Mouse (Mus musculus): ENCODE measurements around the gene Otub1. TPM values are rescaled to one million over a fixed set of nuclear protein-coding genes. Genes with fewer than 3 reads are reported as not detected.

Gene Otub1
- polyA plus RNA-seq, 1 experiment from 2014 or later, result 233 TPM

DNA sequence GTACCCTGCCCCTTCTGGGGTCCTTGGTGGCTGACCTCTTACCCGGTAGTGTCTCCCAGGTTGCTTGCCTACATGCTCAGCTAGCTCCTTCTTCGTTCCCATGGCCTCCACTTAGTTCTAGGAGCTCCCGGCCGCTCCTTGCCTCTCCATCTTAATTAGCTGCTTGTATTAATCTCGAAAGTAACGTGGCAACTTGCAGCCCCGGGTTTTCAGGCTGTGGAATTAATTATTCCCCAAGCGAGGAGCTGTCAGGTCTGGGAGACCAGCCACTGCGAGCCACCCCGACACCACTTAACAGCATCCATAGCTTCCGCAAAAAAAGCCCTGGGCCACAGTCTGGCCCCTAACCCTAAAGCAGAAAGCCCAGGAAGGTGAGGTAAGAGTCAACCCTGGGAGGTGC lies 22.7 kb downstream of the Otub1 start:
- Histone ChIP-seq H3K27me3 (no peaks in the 10 kb centered on the region), H3K4me2 (replicated peaks) (no peak overlapping the region), H3K36me3 (no peaks in the 10 kb centered on the region), H3K9ac (replicated peaks) (no peak overlapping the region), H3K4me3 (no peak overlapping the region), H3K27ac (replicated peaks) (no peak overlapping the region), H3K4me1 (peaks cover 63% of the 10 kb centered on the region), H3K9me3 (no peaks in the 10 kb centered on the region)
- 17% methylated on average over 11 of the region's 11 CpGs for WGBS
- no peak for ATAC-seq (replicated peaks)

DNA sequence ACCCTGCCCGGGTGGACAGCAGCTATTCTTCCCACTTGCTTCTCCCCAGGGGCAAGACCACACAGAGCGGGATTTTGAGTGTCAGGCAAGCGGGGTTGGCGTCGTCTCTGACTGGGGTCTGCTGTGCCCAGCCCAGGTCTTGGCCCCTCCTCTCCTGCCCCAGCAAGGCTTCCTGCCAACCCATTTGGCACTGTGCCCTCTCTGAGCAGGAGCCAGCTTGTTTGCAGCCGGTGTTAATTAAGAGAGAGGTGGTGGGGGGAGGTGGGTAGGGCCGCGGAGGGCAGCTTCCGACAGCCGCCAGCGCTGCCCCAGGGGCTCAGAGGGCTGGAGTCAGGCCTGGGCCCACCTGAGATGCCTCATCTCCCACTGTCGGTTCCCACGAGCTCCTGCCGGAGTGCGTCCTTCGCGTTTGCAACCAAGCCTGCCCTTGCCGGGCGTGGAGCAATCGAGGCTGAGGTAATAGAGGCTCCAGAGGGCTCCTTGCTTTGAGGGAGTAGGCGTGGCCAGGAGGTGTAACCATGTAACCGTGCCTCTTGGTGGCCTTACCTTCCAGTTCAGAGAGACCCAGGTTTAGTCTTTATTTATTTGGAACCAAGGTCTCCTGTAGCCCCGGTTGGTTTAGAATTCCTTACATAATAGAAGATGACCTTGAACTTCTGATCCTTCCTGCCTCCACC lies 23.7 kb downstream of the Otub1 start:
- Histone ChIP-seq H3K36me3 (no peaks in the 10 kb centered on the region), H3K4me2 (replicated peaks) (peak overlapping the region; percentile 30), H3K9ac (replicated peaks) (no peak overlapping the region), H3K27ac (replicated peaks) (peak overlapping the region; percentile 46), H3K4me1 (peaks cover 73% of the 10 kb centered on the region), H3K9me3 (no peaks in the 10 kb centered on the region), H3K4me3 (no peak overlapping the region), H3K27me3 (no peaks in the 10 kb centered on the region)
- 2% methylated on average over 23 of the region's 23 CpGs for WGBS
- ATAC-seq (replicated peaks), result peak; percentile 85

GRCm38 (mm10) chr19:7181496-7181895 lies 24.6 kb downstream of the Otub1 start:
- 25% methylated on average over 7 of the region's 7 CpGs for WGBS
- no peaks in the 10 kb centered on the region for H3K9me3 ChIP-seq
- no peak overlapping the region for H3K4me2 ChIP-seq (replicated peaks)
- no peak overlapping the region for H3K4me3 ChIP-seq
- H3K27me3 ChIP-seq, result no peaks in the 10 kb centered on the region
- H3K27ac ChIP-seq (replicated peaks), result peak overlapping the region; percentile 46
- no peak for ATAC-seq (replicated peaks)
- H3K36me3 ChIP-seq, result no peaks in the 10 kb centered on the region
- H3K4me1 ChIP-seq, result peaks cover 76% of the 10 kb centered on the region
- no peak overlapping the region for H3K9ac ChIP-seq (replicated peaks)

GRCm38 (mm10) chr19:7180756-7181405 lies 25.2 kb downstream of the Otub1 start:
- Histone ChIP-seq H3K9ac (replicated peaks) (no peak overlapping the region), H3K4me2 (replicated peaks) (no peak overlapping the region), H3K36me3 (no peaks in the 10 kb centered on the region), H3K9me3 (no peaks in the 10 kb centered on the region), H3K27me3 (no peaks in the 10 kb centered on the region), H3K27ac (replicated peaks) (no peak overlapping the region), H3K4me1 (peaks cover 78% of the 10 kb centered on the region), H3K4me3 (no peak overlapping the region)
- ATAC-seq (replicated peaks), result no peak
- WGBS, result 66% methylated on average over 8 of the region's 8 CpGs

DNA sequence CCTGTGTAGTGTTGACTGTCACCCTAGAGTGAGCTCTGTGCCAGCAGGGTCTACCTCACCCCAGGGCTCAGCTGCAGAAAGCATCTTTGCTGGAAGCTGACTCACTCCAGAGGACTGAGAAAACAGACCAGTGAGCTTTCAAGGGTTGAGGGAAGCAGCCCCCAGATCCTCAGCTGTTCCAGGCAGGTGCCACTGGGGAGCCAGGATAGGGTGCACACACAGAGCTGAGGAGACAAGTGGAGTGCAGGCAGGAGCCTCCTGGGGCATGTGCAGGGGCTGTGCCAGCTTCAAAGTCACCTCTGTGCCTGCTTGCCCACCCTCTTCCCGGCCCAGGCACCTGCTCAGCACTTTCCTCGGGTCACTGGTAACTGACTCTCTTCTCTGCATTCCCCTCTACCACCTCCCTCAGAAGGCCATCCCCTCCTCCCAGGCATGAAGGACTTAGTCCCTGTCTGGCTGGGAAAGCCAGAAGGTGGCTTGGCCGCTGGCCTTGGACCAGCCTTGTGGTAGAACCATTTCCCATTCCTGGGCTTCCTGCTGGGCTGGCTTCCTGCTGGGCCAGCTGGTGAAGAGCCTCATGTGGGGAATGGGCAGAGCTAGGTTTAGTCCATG lies 27.2 kb downstream of the Otub1 start:
- H3K27ac ChIP-seq (replicated peaks), result peak overlapping the region; percentile 56
- no peak for ATAC-seq (replicated peaks)
- no peaks in the 10 kb centered on the region for H3K36me3 ChIP-seq
- H3K27me3 ChIP-seq, result no peaks in the 10 kb centered on the region
- H3K4me1 ChIP-seq, result peaks cover 73% of the 10 kb centered on the region
- no peak overlapping the region; the same call in 1 of the 2 replicates for H3K9ac ChIP-seq (replicated peaks)
- H3K4me2 ChIP-seq (replicated peaks), result no peak overlapping the region
- no peak overlapping the region for H3K4me3 ChIP-seq
- WGBS, result 41% methylated on average over 3 of the region's 3 CpGs
- no peaks in the 10 kb centered on the region for H3K9me3 ChIP-seq

DNA sequence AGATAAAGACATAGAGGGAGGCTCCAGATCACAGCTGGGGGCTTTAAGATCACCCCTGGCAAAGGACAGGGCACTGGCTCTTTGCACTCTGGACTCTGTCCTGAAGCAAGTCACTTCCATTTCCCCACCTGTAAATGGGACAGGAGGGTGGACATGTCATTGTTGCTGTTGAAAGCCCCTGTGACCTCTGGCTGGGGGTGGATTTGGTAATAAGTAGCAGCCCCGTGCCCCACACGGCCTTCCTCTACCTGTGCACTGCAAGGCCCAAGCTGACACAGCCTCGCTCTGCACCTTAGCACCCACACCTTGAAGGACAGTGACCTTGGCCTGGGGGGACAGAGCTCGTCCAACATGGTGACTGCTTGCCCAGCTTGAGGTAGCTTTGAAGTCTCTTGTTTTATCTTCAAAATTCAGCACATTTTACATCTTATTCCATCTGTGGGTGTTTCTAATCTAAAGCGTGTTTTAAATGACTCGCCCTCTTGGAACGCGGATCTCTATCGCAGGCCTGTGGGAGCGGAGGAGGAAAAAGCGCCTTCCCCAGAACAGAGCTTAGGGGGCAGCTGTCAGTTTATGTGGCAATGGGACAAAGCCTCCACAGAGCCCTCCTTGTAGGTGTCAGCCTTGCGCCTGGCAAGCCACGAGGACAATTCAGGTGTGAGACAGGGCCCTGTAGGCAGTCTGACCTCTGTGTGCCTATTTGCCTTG lies 28.2 kb downstream of the Otub1 start:
- no peaks in the 10 kb centered on the region for H3K9me3 ChIP-seq
- no peak overlapping the region for H3K4me2 ChIP-seq (replicated peaks)
- no peaks in the 10 kb centered on the region for H3K27me3 ChIP-seq
- ATAC-seq (replicated peaks), result no peak
- WGBS, result 44% methylated on average over 13 of the region's 13 CpGs
- no peaks in the 10 kb centered on the region for H3K36me3 ChIP-seq
- H3K4me1 ChIP-seq, result peaks cover 71% of the 10 kb centered on the region
- peak overlapping the region; percentile 56; the same call in 1 of the 2 replicates for H3K27ac ChIP-seq (replicated peaks)
- H3K4me3 ChIP-seq, result no peak overlapping the region
- H3K9ac ChIP-seq (replicated peaks), result no peak overlapping the region

DNA sequence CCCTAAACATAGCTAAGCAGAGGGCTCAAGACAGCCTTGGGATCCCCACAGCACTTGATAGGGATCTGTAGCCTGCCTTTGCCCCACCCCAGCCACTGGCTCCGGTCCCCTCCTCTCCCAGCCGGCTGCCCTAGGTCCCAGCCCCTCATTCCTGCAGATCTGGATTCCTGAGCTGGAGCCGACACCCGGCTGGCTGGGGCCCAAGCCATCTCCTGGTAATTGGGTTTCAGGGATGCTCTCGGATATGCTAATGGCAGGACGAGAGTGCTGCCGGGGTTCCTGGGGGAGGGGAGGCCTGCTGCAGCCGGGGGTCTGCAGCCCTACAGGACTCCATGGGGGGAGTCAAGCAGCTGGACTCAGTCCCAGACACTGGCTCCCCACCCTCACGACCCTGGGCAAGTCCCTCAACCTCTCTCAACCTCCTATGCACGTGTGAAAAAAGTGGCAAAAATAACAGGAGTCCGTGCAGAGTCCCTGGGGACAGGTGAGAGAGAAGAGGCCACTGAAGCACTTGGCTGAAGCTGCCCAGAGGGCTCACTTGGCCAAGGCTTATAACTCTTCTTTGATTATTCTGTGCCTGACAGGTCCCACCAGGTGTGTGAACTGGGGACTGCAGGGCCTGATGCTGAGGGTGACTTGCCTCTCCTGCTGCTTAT lies 29.9 kb downstream of the Otub1 start:
- no peak overlapping the region; the same call in 1 of the 2 replicates for H3K9ac ChIP-seq (replicated peaks)
- no peaks in the 10 kb centered on the region for H3K9me3 ChIP-seq
- no peak overlapping the region for H3K4me3 ChIP-seq
- H3K36me3 ChIP-seq, result no peaks in the 10 kb centered on the region
- no peak for ATAC-seq (replicated peaks)
- H3K27ac ChIP-seq (replicated peaks), result no peak overlapping the region
- peaks cover 70% of the 10 kb centered on the region for H3K4me1 ChIP-seq
- no peak overlapping the region for H3K4me2 ChIP-seq (replicated peaks)
- H3K27me3 ChIP-seq, result no peaks in the 10 kb centered on the region
- WGBS, result 5% methylated on average over 11 of the region's 11 CpGs

- H3K27ac ChIP-seq (replicated peaks), result peak overlapping the region; percentile 36
Measured at GRCm38 (mm10) chr19:7172051-7172866, 33.9 kb downstream of the Otub1 start.

DNA sequence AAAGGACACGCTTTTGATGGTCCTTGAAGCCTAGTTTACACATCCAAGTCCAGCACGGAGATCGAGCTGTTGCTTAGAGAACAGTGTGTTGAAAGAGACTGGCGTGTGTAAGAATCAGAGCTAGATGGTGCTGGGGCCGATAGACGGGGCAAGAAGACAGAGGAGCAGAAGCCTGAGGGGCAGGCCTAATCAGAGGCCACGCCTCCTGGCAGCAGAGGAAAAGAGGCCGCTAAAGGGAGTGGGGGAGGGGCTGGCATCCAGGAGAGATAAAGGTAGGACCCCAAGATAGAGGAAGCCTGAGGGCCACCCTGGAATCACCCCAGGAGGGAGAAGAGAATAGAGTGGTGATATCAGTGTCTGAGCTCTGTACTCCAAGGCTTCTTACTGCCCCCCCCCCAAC lies 34.7 kb downstream of the Otub1 start:
- ATAC-seq (replicated peaks), result no peak; the same call in 1 of the 2 replicates
- no peaks in the 10 kb centered on the region for H3K36me3 ChIP-seq
- no peak overlapping the region for H3K9ac ChIP-seq (replicated peaks)
- WGBS, result 8% methylated on average over 8 of the region's 8 CpGs
- no peaks in the 10 kb centered on the region for H3K27me3 ChIP-seq
- no peak overlapping the region; the same call in 1 of the 2 replicates for H3K27ac ChIP-seq (replicated peaks)
- H3K4me2 ChIP-seq (replicated peaks), result no peak overlapping the region
- no peak overlapping the region for H3K4me3 ChIP-seq
- peaks cover 43% of the 10 kb centered on the region for H3K4me1 ChIP-seq
- no peaks in the 10 kb centered on the region for H3K9me3 ChIP-seq

More at GRCm38 (mm10) chr19:7172051-7172866, 33.9 kb downstream of the Otub1 start:
- peak; percentile 94 for ATAC-seq (replicated peaks)
- Histone ChIP-seq H3K27me3 (no peaks in the 10 kb centered on the region), H3K36me3 (no peaks in the 10 kb centered on the region), H3K4me3 (no peak overlapping the region), H3K4me1 (peaks cover 40% of the 10 kb centered on the region), H3K9ac (replicated peaks) (no peak overlapping the region), H3K4me2 (replicated peaks) (0 out of 2 replicates have a peak overlapping the region, but pooled peaks have one; percentile 11), H3K9me3 (no peaks in the 10 kb centered on the region)
- 6% methylated on average over 13 of the region's 13 CpGs for WGBS

- peaks cover 42% of the 10 kb centered on the region for H3K4me1 ChIP-seq
- no peak for ATAC-seq (replicated peaks)
- 80% methylated on average over 6 of the region's 6 CpGs for WGBS
Measured at GRCm38 (mm10) chr19:7170916-7171315, 35.2 kb downstream of the Otub1 start.

GRCm38 (mm10) chr19:7168423-7168822 lies 37.7 kb downstream of the Otub1 start:
- H3K4me3 ChIP-seq, result no peak overlapping the region
- no peak overlapping the region for H3K4me2 ChIP-seq (replicated peaks)
- 33% methylated on average over 2 of the region's 2 CpGs for WGBS
- H3K27ac ChIP-seq (replicated peaks), result no peak overlapping the region
- H3K27me3 ChIP-seq, result no peaks in the 10 kb centered on the region
- H3K36me3 ChIP-seq, result no peaks in the 10 kb centered on the region
- H3K9ac ChIP-seq (replicated peaks), result no peak overlapping the region
- H3K4me1 ChIP-seq, result peaks cover 54% of the 10 kb centered on the region
- no peaks in the 10 kb centered on the region for H3K9me3 ChIP-seq
- ATAC-seq (replicated peaks), result no peak

More at GRCm38 (mm10) chr19:7170916-7171315, 35.2 kb downstream of the Otub1 start:
- no peak overlapping the region for H3K4me3 ChIP-seq
- H3K36me3 ChIP-seq, result no peaks in the 10 kb centered on the region
- H3K27ac ChIP-seq (replicated peaks), result no peak overlapping the region
- no peaks in the 10 kb centered on the region for H3K9me3 ChIP-seq
- H3K27me3 ChIP-seq, result no peaks in the 10 kb centered on the region
- H3K4me2 ChIP-seq (replicated peaks), result no peak overlapping the region
- no peak overlapping the region for H3K9ac ChIP-seq (replicated peaks)
